Mouse (Mus musculus) midbrain, embryonic 14.5 days (tissue): ENCODE data around the gene Gm5591. TPM values are rescaled to one million over a fixed set of nuclear protein-coding genes. Genes with fewer than 3 reads are reported as not detected.
"Not testable (repeated sequence)": the region's sequence is repeated elsewhere in the genome, so short reads cannot be mapped to it uniquely, and the experiment has no call there.

Experiments
- ATAC-seq: fragments of 200-750 bp; cut with Nextera tagmentation; 2 replicates; pipeline ENCODE4 v1.8.0; 2017; ENCODE audit warnings: moderate number of reproducible peaks, moderate library complexity; ENCODE audit not compliant: low FRiP score, low TSS enrichment
- DNase-seq: peaks from one replicate; pipeline ENCODE4 v3.0.0-alpha.2; 2015
- H3K27ac ChIP-seq: fragments of 300-500 bp; sonication (generic); replicated peaks from 2 replicates; pipeline ENCODE4 v1.5.1; 2014; ENCODE audit warnings: mild to moderate bottlenecking, low read depth, low read length, moderate library complexity
- H3K27me3 ChIP-seq: fragments of 300-500 bp; sonication (generic); 2 replicates; pipeline ENCODE4 v1.6.1; 2014; ENCODE audit warnings: low read length, control low read depth, mixed read lengths; ENCODE audit not compliant: control insufficient read depth, insufficient read depth
- H3K36me3 ChIP-seq: fragments of 300-500 bp; sonication (generic); 2 replicates; pipeline ENCODE4 v1.6.1; 2014; ENCODE audit warnings: low read length, control low read depth; ENCODE audit not compliant: control insufficient read depth, insufficient read depth
- H3K4me1 ChIP-seq: fragments of 300-500 bp; sonication (generic); 2 replicates; pipeline ENCODE4 v1.6.1; 2014; ENCODE audit warnings: mild to moderate bottlenecking, antibody characterized with exemption, low read length, control low read depth; ENCODE audit not compliant: control insufficient read depth, insufficient read depth
- H3K4me2 ChIP-seq: fragments of 300-500 bp; sonication (generic); 2 replicates; pipeline ENCODE4 v1.6.1; 2014; ENCODE audit warnings: mild to moderate bottlenecking, low read length, moderate library complexity
- H3K4me3 ChIP-seq: fragments of 300-500 bp; sonication (generic); replicated peaks from 2 replicates; pipeline ENCODE4 v1.5.1; 2014; ENCODE audit warnings: low read depth, low read length
- H3K9ac ChIP-seq: fragments of 300-500 bp; sonication (generic); replicated peaks from 2 replicates; pipeline ENCODE4 v1.6.1; 2014; ENCODE audit warnings: mild to moderate bottlenecking, low read length, moderate library complexity
- H3K9me3 ChIP-seq: fragments of 300-500 bp; sonication (generic); 2 replicates; pipeline ENCODE4 v1.6.1; 2016; ENCODE audit warnings: low read length, control low read depth, mixed read lengths; ENCODE audit not compliant: control insufficient read depth
- WGBS: fragments of 180-500 bp; shearing (Covaris S2); extraction: QIAGEN DNeasy Blood & Tissue Kit; methylation state at CpG from one replicate; pipeline ENCODE4 v1.1.7; 2014; 5-methylcytosine and 5-hydroxymethylcytosine counted together
- polyA plus RNA-seq: library from polyadenylated mRNA; unstranded; fragments of >200 nt; fragmentation: Nextera tagmentation; extraction: Ambion mirVana; gene quantifications from 2 replicates; pipeline ENCODE4 v1.2.1, GENCODE M21; 2014

Gene Gm5591
- polyA plus RNA-seq: not detected in 2 replicates

DNA sequence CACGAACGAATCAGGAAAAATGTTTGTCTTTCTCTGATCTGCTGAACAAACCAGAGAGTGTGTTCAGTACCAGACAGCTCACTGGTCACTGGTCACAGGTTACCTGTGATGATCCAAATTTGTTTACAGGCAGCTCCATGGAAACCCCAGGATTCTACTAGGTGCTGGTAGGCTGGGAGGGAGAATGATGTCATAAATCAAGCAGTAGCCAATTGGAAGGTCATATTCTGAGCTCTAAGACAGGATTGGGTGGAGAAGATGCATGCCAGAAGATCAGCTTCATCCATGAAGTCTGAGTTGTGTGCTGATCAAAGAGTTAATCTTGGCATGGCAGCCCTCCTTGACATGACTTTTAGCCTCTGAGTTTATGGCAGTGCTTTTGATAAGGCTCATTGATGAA, at the start of gene Gm5591:
TSS of gene Gm5591 (minus strand) at position 101 of the 400 bp plus-strand sequence.
- not testable (repeated sequence) for H3K27ac ChIP-seq, H3K4me1 ChIP-seq, ATAC-seq, H3K27me3 ChIP-seq, H3K9ac ChIP-seq, H3K4me3 ChIP-seq, DNase-seq, H3K9me3 ChIP-seq, H3K4me2 ChIP-seq, H3K36me3 ChIP-seq
- WGBS: 72% methylated on average over 2 of the region's 2 CpGs

DNA sequence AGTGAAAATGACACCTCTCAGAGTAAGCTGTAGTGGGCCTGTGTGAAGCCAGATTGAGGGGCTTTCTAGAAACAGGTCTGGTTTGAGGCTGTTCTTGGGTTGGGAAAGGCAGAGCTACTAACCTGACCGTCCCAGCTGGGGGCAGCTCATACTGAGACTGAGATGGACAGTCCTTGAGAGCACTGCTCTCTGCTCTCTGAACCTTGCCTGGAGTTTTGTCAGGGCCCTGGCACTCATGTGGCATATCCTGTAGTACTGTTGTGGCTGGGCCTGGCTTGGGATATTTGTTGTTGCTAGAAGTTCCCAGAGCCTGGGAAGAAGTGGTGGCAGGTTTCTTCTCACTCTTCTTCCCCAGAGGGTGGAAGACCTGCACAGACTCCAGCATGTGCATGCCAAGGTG, 39.5 kb downstream of the Gm5591 start:
- not testable (repeated sequence) for H3K9ac ChIP-seq, H3K4me1 ChIP-seq, DNase-seq, H3K4me2 ChIP-seq, ATAC-seq, H3K36me3 ChIP-seq, H3K4me3 ChIP-seq, H3K27ac ChIP-seq, H3K9me3 ChIP-seq, H3K27me3 ChIP-seq
- 74% methylated on average over 1 of the region's 1 CpGs for WGBS
